Mouse (Mus musculus): ENCODE data around the gene Ndufb4.

Gene Ndufb4

DNA sequence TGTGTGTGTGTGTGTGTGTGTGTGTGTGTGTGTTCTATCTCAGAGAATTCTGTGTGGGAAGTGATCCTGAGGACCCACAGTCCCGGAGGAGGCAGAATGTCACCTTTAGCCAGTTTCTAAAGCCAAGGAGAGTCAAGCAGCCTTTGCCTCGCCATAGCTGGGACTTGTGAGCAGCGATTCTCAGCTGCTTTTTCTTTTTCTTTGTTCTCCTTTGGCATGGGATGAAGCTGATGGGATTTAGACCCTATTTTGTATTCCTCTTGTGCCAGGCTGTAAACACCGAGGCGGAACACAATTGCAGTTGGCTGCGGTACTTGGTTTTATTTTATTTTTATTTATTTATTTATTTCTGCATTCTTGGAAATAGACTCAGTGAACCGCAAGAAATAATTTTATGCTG is 25.2 kb downstream of the Ndufb4 start:
- DNase-seq = no peak

DNA sequence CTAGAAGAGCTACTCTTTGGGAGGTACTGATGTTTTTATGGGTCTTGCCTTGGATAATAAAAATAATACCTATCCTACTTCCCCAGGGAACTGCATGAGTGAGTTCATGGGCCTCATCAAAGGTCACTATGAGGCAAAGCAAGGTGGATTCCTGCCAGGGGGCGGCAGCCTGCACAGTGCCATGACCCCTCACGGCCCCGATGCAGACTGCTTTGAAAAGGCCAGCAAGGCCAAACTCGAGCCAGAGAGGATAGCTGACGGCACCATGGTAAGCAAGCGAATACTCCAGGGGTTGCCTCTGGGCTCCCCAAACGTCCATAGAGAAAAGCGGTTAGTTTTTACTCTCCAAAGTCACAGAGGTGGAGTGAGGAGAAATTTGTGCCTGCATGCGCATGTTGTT is 25.9 kb downstream of the Ndufb4 start:
- no peak for DNase-seq

DNA sequence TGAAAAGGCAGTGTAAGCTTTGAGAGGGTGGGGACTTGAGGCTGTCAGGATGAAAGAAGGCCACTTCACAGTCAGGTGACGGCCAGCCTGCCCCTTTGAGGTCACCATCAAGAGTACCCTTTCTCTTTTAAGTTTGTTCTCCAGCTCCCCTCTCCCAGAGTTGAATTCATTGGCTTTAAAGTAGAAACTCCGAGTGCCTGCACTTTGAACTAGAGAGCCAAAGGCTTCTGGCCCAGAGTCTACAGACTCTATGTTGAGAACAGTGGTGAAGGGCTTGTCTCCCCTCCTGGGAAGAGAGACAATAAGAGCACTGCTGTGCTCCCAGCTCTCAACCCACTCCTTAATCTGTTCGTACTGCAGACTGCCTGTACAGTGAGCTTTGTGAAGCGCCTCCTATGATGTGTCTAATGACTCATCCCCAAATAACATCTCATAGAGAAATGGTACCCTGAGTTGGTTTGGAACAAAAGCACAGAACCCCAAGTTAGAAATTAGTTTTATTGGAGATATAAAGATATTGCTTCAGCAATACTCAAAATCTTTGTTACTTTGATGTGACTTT is 27.8 kb downstream of the Ndufb4 start:
- DNase-seq = no peak

DNA sequence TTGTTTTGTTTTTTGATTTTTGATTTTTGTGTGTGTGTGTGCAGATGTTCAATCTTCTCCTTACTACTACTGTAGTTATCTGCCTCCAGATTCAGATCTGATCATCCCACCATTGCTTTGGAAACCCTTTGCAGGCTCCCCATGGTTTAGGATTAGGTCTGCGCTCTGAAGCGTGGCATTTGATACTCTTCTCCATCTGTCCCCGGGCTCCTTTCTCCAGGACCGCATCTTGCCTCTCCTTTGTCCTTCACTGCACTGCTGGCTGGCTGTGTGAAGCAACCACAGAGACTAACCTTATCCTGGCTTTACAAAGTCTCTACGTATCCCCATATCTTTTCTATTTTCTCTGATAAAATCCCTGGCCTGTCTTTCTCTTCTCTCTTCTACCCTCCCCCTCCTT is 31.3 kb downstream of the Ndufb4 start:
- peak; percentile 73 to 77 for DNase-seq

DNA sequence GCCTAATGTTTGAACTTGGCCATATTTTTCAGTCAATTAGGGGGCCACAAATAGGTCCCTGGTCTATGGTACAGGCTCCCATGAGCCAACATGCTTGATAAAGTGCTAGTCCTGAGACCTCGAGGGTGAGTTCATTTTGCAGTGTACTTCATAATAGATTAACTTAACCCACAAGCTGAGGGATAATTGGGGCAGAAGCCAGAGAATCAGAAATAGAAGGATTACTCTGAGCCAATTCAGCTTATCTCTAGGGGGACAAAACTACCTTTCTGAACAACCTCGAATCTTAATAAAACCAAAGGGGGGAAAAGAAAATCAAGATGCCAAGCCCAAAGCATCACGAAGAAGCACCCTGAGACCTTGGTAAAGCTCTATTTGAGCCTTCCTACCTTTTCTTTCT is 31.9 kb downstream of the Ndufb4 start:
- DNase-seq = no peak

DNA sequence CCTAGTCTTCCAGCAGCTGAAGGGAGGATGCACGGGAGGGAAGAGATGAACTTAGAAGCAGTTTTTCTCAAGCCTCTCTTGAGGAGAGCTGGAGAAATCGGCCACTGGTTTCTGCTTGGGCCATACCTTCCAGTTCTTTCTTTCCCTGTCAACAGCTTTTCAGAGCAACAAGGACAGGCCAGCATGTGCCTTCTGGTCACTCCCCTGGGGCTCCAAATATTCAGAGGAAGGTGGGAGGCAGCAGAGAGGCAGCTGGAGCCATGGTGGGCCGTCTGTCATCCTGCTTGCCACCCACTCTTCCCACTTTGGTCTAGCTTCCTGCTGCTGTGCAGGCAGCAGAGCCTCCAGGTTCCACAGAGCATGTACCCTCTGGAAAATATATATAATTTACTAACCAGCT is 36.6 kb downstream of the Ndufb4 start:
- peak; percentile 66 to 67 for DNase-seq

DNA sequence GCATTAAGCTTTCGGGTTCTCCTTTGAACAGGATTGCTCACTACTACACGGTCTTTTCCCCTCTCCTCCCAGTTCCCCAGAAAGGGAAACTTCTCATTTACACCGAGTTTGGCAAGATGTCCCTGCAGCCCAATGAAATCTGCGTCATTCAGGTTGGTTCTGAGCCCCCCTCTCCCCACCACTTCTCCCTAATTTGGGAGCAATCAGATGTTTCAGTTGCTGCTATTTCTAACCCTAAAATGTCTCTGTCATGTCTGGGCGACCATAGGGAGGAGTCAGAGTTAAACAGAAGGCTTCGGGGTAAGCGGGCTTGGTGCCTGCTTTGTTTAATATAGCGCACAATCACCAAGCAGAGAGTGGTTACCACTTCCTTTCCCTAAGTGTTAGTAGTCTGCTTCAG is 38.1 kb downstream of the Ndufb4 start:
- no peak for DNase-seq

DNA sequence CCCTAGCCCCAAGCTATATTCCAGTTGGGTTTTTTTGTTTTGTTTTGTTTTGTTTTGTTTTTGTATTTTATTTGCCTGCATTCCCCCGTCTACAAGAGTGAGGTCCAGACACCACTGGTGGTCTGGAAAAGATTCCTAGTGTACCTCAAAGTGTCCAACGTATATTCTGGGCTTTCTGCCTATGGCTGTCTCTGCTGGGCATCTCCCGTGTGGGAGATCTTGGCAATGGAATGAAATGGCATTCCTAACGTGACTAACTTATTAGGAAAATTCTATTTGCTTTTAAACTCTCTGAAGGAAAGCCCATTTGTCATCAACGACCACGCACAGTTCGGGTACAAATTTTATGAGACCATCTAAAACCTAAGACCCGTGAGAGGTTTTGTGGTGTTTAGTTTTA is 38.8 kb downstream of the Ndufb4 start:
- no peak for DNase-seq

DNA sequence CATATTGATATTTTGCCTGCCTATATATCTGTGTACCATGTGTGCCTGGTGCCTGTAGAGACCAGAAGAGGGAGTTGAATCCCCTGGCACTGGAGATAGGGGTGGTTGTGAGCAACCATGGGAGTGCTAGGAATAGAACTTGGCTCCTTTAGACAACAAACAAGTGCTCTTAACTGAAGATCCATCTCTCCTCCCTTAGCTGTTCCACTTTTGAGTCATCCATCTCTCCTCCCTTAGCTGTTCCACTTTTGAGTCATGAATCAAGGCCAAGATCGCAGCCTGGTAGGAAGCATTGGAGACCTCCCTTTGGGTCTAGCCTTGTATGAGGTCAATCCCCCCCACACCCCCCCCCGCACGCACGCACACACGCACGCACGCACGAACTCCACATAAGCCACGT is 39.7 kb downstream of the Ndufb4 start:
- no peak for DNase-seq

DNA sequence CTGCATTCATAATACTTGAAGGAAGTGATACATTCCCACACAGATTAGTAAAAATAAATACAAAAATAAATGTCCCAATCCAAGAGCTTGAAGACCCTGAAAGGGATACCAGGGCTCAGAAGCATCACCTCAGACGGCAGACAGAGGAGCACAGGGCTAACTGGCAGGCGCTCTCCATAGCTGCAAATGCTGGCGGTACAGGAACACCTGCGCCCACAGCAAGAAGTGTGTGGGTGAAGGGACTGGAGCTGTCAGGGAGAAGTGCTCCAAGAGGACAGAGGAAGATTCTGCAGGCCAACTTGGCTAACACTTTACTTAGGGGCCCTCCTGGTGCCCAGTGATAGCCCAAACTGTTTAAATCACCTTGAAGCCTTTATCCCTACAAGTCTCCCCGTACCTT is 42.2 kb downstream of the Ndufb4 start:
- peak; percentile 62 to 66 for DNase-seq

DNA sequence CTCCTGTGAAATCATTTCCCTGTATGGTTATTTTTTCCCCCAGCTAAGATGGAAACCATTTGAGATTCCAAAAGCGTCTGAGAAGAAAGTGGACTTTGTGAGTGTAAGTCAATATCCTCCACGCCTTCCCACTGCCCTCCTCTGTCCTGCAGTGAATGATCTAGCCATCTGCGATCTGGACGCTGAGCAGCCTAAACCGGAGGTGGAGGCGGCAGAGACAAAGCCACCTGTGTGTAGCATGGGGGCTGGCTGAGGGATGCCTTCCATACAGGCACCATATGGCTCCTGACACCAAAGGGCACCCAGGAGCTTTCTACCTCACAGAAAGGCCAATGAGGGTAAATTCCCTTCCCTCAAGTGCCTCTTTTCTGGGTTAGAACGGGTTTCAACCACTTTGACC is 43.2 kb downstream of the Ndufb4 start:
- DNase-seq = peak; percentile 55 to 66

DNA sequence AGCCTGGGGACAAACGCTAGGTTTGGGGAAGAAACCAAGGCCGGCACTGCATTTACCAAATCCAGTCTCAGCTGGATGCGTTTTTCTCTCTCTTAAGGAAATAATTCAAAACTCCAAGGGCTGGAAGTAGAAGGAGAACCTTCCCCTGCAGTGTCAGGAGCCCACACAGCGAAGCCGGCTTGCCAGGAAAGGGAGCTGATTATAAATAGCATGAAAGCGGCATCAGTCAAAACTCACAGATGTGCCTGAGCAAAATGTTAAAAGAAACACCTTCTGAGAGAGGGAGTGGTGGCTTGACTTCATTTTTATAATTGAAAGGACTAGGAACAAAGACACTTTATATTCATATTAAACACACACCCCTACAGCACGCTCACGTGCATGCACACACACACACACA is 43.9 kb downstream of the Ndufb4 start:
- DNase-seq = no peak

DNA sequence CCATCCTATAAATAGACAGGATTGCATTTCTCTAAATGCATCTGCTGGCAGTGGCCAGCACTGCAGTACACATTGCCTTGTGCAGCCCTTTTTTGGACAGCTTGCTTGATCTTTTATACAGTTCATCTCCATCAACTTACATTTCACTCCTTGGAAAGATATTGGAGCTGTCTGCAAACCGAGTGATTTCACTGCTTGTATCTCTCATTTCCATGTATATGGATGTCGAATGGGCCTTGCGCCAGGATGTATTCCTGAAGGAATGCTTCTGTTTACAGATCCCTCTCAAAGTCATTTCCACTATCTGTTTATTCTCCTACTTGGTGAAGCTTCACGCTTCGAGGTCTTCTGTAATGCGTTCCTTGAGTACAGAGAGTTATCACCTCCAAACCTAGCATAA is 50.0 kb downstream of the Ndufb4 start:
- DNase-seq = peak; percentile 22 to 46

DNA sequence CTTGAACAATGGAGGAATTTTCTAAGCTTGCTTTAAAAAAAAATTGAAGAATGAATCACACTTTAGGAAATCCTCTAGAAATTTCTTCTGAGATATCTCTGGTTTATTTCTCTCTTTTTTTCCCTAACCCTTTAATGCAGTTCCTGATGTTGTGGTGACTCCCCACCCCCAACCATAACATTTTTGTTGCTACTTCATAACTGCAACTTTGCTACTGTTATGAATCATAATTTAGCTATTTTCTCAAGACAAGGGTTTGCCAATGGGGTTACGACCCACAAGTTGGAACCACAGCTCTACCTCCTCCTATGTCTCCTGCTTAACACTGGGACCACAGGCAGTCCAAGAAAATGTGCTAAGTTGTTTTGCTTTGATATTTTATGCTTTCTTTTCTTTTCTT is 50.8 kb downstream of the Ndufb4 start:
- DNase-seq = no peak

DNA sequence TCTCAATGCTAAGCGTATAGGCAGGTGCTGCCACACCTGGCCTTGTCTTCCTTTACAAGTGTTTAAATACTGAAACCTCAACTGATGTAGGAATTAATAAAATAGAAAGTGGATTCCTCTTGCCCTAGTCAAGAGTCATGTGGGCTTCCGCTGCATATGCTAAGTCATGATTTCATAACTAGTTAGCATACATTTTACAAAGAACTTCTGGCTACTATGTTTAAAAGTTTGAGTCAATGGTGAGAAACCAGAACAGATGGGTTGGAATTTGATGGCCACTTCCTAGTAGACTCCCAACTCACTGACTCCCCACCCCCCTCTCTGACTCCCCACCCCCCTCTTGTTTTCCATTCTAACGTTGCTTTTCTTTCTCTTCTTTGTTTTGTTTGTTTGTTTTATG is 54.9 kb downstream of the Ndufb4 start:
- no peak for DNase-seq

DNA sequence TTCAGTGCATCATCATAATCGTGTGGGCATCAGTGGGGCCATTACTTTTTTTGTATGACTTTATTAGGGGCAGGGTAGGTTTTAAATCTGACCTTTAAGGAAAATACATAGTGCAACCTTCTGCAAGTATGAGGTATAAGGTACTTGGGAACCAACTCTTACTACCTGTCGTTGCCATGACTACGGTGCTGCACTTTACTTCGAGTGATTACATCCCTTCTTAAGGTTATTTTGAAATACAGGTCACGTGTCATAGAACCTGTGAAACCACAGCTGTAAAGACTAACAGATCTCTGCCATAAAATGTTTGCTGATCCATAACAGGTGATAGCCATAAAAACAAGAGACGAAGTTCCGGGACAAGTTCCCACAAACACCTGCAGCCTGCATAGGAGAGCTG is 55.8 kb downstream of the Ndufb4 start:
- no peak for DNase-seq

DNA sequence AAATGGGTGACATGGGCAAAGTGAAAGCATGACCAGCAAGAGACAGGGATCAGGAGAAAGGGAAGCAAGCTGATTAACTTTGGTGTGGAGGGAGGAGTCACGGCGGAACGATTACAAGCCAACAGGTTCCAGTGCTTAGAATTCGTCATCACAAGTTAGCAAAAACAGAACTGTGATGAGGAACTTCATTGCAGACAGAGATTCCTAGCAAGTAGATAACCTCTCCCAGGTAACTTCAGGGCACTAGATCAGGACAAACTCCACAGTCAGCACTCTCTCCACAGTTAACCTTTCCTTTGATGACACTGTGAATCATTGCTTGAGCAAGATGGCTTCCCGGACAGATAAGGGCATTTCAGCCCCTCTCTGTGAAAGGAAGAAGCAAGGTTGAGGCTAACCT is 56.8 kb downstream of the Ndufb4 start:
- DNase-seq = no peak

All from cerebellum, postnatal 25 days (tissue).